Mouse (Mus musculus): ENCODE measurements around the gene Rnf8.

DNA sequence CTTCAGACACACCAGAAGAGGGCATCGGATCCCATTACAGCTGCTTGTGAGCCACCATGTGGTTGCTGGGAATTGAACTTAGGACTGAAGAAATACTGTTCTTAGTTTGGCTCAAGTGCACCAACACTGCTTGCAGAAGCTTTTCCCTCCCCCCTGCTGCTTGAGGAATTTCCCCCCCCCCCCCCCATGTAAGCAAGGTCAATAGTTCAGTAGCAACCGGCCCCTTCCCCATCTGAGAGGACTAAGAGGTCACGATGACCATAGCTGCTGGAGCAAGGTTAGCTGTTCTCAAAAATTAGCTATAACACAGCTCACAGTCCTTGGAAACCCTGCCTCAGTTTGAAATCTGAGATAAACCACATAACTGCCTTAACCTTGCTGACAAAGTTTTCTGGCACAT lies 27.6 kb downstream of the Rnf8 start:
- no peak for TF ChIP-seq CTCF (IDR thresholded peaks at IDR 0.05; ENCODE audit: low read depth)
- no peak for TF ChIP-seq EP300 (IDR thresholded peaks at IDR 0.05; ENCODE audit: low read depth)

All from liver, embryonic 14.5 days (tissue).